Mouse (Mus musculus) midbrain, postnatal 0 days (tissue): ENCODE data around the gene Cyp1a1. TPM values are rescaled to one million over a fixed set of nuclear protein-coding genes. Genes with fewer than 3 reads are reported as not detected.

ENCODE experiments used
- ATAC-seq: fragments of 200-750 bp; cut with Nextera tagmentation; 2 replicates; pipeline ENCODE4 v1.8.0; 2017; ENCODE audit warnings: moderate number of reproducible peaks, mild to moderate bottlenecking, moderate TSS enrichment, moderate library complexity; ENCODE audit not compliant: low FRiP score
- DNase-seq: peaks from one replicate; pipeline ENCODE4 v3.0.0-alpha.2; 2015; ENCODE audit warnings: low spot score
- H3K27ac ChIP-seq: fragments of 300-500 bp; sonication (generic); 2 replicates; pipeline ENCODE4 v1.5.1; 2014; ENCODE audit warnings: low read depth, mild to moderate bottlenecking, low read length, mixed read lengths
- H3K27me3 ChIP-seq: fragments of 300-500 bp; sonication (generic); 2 replicates; pipeline ENCODE4 v1.6.1; 2014; ENCODE audit warnings: low read length, control low read depth, mixed read lengths; ENCODE audit not compliant: insufficient read depth
- H3K36me3 ChIP-seq: fragments of 300-500 bp; sonication (generic); 2 replicates; pipeline ENCODE4 v1.6.1; 2014; ENCODE audit warnings: low read length, control low read depth, mixed read lengths; ENCODE audit not compliant: insufficient read depth
- H3K4me1 ChIP-seq: fragments of 300-500 bp; sonication (generic); 2 replicates; pipeline ENCODE4 v1.6.1; 2014; ENCODE audit warnings: mild to moderate bottlenecking, control low read depth, antibody characterized with exemption, low read length, mixed read lengths; ENCODE audit not compliant: insufficient read depth
- H3K4me2 ChIP-seq: fragments of 300-500 bp; sonication (generic); 2 replicates; pipeline ENCODE4 v1.6.1; 2014; ENCODE audit warnings: low read depth, mild to moderate bottlenecking, low read length, mixed read lengths; ENCODE audit not compliant: poor library complexity, severe bottlenecking
- H3K4me3 ChIP-seq: fragments of 300-500 bp; sonication (generic); 2 replicates; pipeline ENCODE4 v1.5.1; 2014; ENCODE audit warnings: low read depth, mild to moderate bottlenecking, low read length, moderate library complexity
- H3K9ac ChIP-seq: fragments of 300-500 bp; sonication (generic); replicated peaks from 2 replicates; pipeline ENCODE4 v1.6.1; 2014; ENCODE audit warnings: mild to moderate bottlenecking, low read length, moderate library complexity, mixed read lengths; ENCODE audit not compliant: poor library complexity, severe bottlenecking
- H3K9me3 ChIP-seq: fragments of 300-500 bp; sonication (generic); 2 replicates; pipeline ENCODE4 v1.6.1; 2016; ENCODE audit warnings: low read length, control low read depth
- CTCF ChIP-seq: IDR thresholded peaks from 2 replicates; pipeline ENCODE4 v1.5.1; 2016; ENCODE audit warnings: antibody characterized with exemption, mild to moderate bottlenecking
- WGBS: fragments of 180-500 bp; shearing (Covaris S2); extraction: QIAGEN DNeasy Blood & Tissue Kit; methylation state at CpG from one replicate; pipeline ENCODE4 v1.1.7; 2014; 5-methylcytosine and 5-hydroxymethylcytosine counted together
- polyA plus RNA-seq: library from polyadenylated mRNA; unstranded; fragments of >200 nt; fragmentation: Nextera tagmentation; extraction: Ambion mirVana; gene quantifications from 2 replicates; pipeline ENCODE4 v1.2.1, GENCODE M21; 2015
- total RNA-seq: library from RNA; depleted of rRNA; stranded (reverse); fragments of >200 nt; gene quantifications from 2 replicates; pipeline ENCODE4 v1.2.3, GENCODE M21; 2014

Cyp1a1 gene
- total and polyA plus RNA-seq, 2 experiments from 2014 or later = 0.09 TPM; not detected in 1

DNA sequence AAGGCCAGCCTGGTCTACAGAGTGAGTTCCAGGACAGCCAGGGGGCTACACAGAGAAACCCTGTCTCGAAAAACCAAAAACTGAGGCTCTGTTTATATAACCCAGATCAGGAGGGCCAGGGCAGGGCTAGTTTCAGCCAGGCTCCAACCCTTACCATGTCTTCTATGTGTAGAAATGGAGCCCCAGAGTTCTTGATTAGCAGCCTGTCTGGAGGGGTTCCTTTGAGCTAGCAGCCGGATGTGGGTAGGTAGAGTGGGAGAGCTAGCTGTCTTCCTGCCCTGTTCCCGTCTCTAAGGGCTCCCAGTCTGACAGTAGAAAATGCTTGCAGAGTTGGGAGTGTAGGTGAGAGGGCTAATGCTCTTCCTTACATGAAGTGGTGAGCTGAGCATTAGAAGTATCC lies 20.6 kb upstream of the Cyp1a1 start:
- WGBS = 76% methylated on average over 3 of the region's 3 CpGs
- H3K9ac ChIP-seq = no peak overlapping the region
- H3K4me2 ChIP-seq = no peak overlapping the region
- H3K9me3 ChIP-seq = no peaks in the 10 kb centered on the region
- no peaks in the 10 kb centered on the region for H3K4me1 ChIP-seq
- ATAC-seq (no peak), DNase-seq (no peak)
- no peak for TF ChIP-seq CTCF
- H3K27ac ChIP-seq = no peak overlapping the region
- H3K36me3 ChIP-seq = no peaks in the 10 kb centered on the region
- H3K27me3 ChIP-seq = no peaks in the 10 kb centered on the region
- no peak overlapping the region for H3K4me3 ChIP-seq

DNA sequence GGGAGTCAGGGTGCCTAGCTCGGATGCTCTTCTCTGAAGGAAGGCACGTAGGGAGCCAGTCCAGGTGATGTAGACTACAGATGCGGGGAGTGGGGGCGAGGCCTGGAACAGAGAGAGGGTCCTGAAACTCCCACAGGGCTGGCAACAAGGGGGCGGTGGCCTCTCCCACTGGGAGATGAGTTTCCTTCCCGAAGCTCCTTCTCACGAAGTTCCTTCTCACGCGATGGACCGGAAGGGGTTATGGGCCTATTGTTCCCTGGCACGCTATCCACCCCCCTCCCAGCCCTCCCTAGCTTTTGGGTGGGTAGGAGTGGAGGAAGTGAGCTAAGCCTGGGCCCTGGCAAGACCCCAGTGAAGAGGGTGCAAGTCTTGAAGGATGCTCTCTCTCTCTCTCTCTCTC lies 19.9 kb upstream of the Cyp1a1 start:
- H3K9ac ChIP-seq = no peak overlapping the region
- H3K4me1 ChIP-seq = no peaks in the 10 kb centered on the region
- ATAC-seq (no peak), DNase-seq (no peak)
- no peak for TF ChIP-seq CTCF
- H3K9me3 ChIP-seq = no peaks in the 10 kb centered on the region
- H3K4me3 ChIP-seq = no peak overlapping the region
- no peaks in the 10 kb centered on the region for H3K27me3 ChIP-seq
- H3K27ac ChIP-seq = no peak overlapping the region
- no peaks in the 10 kb centered on the region for H3K36me3 ChIP-seq
- H3K4me2 ChIP-seq = no peak overlapping the region
- whole genome bisulfite sequencing = 65% methylated on average over 11 of the region's 11 CpGs

DNA sequence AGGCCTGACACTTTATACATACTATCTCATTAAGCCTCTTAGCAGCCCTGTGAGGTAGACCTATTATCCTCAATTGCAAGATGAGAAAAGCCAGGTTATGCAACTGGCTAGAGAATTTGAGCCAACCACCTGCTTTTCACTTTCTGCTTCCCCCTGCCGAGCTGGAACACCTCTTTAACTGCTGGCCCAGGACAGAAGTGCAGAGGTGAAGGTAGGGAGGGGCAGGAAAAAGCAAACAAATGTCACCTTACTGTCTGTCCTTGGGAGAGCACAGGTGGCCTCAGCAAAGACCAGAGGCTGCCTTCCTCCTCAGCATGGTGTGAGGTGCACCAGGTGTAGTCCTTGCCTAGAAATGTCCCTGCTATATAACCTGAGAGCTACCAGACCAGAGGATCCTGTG lies 19.5 kb upstream of the Cyp1a1 start:
- Histone ChIP-seq H3K9ac (no peak overlapping the region), H3K4me1 (no peaks in the 10 kb centered on the region), H3K9me3 (no peaks in the 10 kb centered on the region), H3K36me3 (no peaks in the 10 kb centered on the region), H3K4me2 (no peak overlapping the region), H3K4me3 (no peak overlapping the region), H3K27me3 (no peaks in the 10 kb centered on the region), H3K27ac (no peak overlapping the region)
- no peak for TF ChIP-seq CTCF
- ATAC-seq (no peak), DNase-seq (no peak)
- 46% methylated on average over 1 of the region's 1 CpGs for WGBS

DNA sequence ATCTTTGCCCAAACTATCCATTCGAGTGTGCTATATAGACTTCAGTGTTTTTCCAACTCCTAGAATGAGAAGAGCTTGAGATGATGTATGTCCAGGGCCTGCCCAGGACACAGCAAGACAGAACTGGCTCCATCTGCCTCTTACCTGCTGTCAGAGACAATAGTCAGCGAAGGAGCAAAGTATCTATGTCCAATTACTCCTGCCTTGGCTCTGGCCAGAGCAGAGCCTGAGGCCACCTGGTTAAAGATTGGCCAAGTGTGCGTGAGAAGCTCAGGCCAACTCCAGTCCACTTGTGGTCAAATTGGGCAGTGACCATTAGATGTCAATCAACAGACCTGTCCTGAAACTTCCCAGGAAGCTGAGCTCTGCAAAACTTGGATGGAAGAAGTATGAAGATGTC lies 18.2 kb upstream of the Cyp1a1 start:
- DNase-seq (no peak), ATAC-seq (no peak)
- TF ChIP-seq CTCF = no peak
- 74% methylated on average over 3 of the region's 3 CpGs for WGBS
- H3K9ac ChIP-seq = no peak overlapping the region
- no peak overlapping the region for H3K27ac ChIP-seq
- H3K9me3 ChIP-seq = no peaks in the 10 kb centered on the region
- no peaks in the 10 kb centered on the region for H3K36me3 ChIP-seq
- no peaks in the 10 kb centered on the region for H3K27me3 ChIP-seq
- no peaks in the 10 kb centered on the region for H3K4me1 ChIP-seq
- H3K4me3 ChIP-seq = no peak overlapping the region
- no peak overlapping the region for H3K4me2 ChIP-seq

DNA sequence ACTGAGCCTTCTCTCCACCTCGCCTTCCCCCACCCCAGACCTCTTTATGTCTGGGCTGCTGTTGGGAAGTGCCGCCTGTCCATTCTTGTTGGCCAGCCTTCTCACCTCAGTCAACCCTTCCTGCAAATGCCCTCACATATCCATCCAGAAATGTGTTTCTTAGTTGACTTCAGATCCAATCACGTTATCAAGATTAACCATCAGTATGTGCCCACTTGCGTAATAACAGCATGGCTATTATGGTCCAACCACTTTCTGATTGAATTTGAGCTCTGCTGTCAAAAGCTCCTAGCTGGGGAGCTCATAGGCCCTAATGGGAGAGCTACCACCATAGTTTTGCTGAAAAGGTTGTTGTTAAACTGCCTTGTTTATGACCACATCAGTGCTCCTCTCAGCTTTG lies 16.7 kb upstream of the Cyp1a1 start:
- TF ChIP-seq CTCF = no peak
- Histone ChIP-seq H3K9ac (no peak overlapping the region), H3K4me3 (no peak overlapping the region), H3K27me3 (no peaks in the 10 kb centered on the region), H3K36me3 (no peaks in the 10 kb centered on the region), H3K27ac (no peak overlapping the region), H3K9me3 (no peaks in the 10 kb centered on the region), H3K4me1 (no peaks in the 10 kb centered on the region), H3K4me2 (no peak overlapping the region)
- no peak for DNase-seq
- WGBS = 92% methylated on average over 4 of the region's 4 CpGs
- ATAC-seq = no peak

DNA sequence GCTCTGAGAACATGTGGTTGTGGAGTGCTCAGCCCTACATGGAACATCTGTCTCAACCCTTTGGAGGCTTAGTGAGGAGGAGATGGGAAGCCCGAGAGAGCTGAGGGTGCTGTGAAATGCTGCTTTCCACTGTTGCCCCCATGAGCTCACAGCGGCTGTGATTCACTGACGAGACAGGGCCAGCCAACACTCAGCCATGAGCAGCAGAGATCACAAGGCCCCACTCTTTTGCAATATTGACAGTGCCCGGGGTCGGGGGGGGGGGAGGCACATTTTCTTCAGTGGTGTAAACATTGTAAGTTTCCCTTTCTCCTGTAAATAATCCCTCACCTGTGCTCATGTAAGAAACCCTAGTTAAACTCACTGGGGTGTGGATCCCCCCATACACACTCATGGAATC lies 16.2 kb upstream of the Cyp1a1 start:
- Histone ChIP-seq H3K4me3 (no peak overlapping the region), H3K9ac (no peak overlapping the region), H3K36me3 (no peaks in the 10 kb centered on the region), H3K4me1 (no peaks in the 10 kb centered on the region), H3K4me2 (no peak overlapping the region), H3K27ac (no peak overlapping the region), H3K9me3 (no peaks in the 10 kb centered on the region), H3K27me3 (no peaks in the 10 kb centered on the region)
- ATAC-seq (no peak), DNase-seq (no peak)
- 85% methylated on average over 5 of the region's 5 CpGs for WGBS
- no peak for TF ChIP-seq CTCF

DNA sequence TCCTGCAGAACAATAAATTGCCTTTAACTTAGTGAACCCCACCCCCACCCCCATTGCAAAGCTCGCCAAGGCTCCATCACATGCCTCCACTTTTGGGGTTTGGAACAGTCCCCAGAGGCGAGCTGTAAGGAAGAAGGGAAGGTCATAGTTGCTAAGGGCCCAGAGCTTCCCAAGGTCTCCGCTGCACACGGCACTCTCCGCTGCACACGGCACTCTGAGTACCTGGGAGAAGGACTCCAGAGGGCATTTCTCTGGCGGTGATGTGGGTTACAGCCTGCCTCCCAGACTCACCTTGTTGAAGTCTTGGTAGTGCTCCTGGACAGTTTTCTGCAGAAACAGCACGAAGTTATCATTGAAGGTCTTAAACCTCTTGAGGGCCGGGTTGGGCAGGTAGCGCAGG lies 6.3 kb upstream of the Cyp1a1 start:
- Histone ChIP-seq H3K4me2 (no peak overlapping the region), H3K27me3 (no peaks in the 10 kb centered on the region), H3K4me3 (no peak overlapping the region), H3K4me1 (no peaks in the 10 kb centered on the region), H3K9me3 (no peaks in the 10 kb centered on the region), H3K36me3 (no peaks in the 10 kb centered on the region), H3K27ac (no peak overlapping the region), H3K9ac (no peak overlapping the region)
- no peak for ATAC-seq
- no peak for DNase-seq
- TF ChIP-seq CTCF = no peak
- WGBS = 86% methylated on average over 10 of the region's 10 CpGs
